Mouse (Mus musculus): Measurements from ENCODE around the gene Tpcn1.

Gene Tpcn1

DNA sequence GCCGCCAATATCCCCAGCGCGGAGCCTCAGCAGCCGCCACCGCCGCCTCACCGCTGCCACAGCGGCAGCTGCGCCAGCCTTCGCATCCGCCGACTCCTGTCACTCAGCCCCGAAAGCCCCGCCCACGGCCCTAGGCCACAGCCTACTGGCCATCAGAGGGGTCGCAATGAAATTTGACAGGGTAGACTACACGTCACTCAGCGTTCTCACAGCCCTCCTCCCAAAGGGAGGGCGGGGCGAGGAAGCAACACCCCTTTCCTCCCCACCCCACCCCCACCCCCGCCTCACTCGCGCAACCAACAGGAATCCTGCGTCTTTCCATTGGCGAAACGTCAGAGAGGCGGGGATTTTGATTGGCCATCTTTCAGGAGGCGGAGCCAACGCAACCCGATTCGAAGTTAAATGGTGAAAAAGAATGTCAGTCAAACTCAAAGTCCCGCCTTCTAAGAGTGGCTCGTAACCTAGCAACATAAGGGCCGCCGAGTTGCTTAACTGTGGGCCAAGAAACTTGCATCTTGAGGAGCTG, at the start of gene Tpcn1, which contains the start of gene Iqcd:
Gene Tpcn1 (minus strand): TSS at position 105 of the 526 bp plus-strand sequence.
Gene Iqcd (plus strand): TSS at position 448 of the 526 bp plus-strand sequence.
- DNase-seq: peak; percentile 99

DNA sequence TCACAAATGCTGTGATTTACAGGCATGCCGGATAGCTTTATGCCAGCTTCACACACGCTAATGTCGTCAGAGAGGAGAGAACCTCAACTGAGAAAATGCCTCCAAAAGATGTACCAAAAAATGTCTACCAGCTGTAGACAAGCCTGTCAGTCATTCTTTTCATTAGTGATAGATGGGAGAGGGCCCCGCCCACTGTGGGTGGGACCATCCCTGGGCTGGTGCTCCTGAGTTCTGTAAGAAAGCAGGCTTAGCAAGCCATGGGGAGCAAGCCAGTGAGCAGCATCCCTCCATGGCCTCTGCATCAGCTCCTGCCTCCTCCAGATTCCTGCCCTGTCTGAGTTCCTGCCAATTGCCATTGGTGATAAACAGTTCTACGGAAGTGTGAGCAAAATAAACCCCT, 47.2 kb upstream of the Tpcn1 start:
- no peak for DNase-seq

DNA sequence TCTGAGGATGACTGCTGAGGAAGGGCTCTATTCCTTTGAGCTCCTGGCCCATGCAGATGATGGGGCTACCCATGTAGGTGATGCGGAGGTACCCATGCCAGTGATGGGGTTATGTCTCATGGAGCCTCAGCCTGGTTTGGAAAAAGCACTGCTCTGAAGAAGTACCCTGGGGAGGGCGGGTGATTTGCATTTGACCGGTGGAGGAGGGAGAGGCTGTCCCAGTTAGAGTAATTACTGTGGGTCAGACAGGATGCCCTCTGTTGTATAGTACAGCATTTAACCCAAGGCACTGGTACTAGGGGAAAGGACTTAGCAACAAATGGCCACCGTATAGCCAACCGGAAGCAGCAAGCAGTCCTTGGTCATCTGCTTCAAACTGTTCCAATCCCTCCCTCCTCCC, 46.4 kb upstream of the Tpcn1 start:
- DNase-seq: no peak

DNA sequence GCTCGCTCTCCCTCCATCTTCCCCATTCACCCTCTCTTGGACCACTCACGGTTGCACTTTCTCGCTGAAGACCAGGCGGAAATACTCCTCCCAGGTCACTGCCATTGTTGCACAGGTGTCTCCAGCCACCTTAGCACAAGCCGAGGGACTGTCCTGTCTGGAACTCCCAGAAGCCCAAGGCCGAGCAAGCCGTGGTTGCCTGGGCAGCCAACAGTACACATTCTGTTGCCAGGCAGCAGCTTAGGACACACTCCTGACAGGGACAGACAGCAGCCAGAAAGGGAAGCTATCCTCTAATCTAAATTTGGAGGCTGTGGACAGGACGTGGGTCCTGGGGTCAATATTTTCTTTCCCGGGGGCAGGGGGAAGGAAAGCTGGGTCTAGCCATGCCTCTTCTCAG, 45.7 kb upstream of the Tpcn1 start, which contains the start of gene Cfap73:
Gene Cfap73 (minus strand): TSS at position 105 of the 400 bp plus-strand sequence.
- no peak for DNase-seq

DNA sequence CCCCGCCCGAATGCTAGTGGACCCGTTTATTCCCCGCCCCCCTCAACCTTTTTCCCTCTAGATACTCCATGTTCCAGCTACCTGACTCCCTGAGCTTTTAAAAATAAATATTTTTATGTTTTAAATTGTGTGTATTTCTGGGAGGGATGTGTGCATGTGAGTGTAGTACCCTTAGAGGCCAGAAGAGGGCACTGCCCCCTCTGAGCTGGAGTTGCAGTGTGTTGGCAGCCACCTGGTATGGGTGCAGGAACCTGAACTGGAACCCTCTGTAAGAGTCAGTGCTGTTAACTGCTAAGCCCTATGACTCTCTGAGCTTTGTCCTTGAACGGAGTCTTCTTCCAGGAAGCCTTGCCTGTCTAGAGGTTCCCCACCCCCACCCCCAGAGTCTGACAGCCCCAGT, 43.4 kb upstream of the Tpcn1 start:
- DNase-seq: no peak

DNA sequence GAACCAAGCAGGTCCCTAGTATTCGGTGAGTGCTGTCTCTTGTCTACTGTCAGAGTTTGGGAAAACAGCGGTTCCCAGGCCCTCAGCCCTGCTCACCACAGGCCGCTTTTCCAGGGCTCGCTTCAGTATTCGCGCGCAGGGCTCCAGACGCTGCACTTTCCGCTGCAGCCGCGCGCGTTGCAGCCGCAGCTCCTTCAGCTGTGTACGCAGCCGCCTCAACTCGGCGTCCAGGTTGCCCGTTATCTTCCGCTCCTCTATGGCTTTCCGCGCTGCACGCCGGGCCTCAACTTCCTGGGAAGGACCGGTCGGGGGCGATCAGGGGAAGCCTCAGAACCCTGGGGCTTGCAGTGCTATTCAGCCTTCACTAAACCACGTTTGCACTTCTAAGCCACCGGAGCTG, 42.7 kb upstream of the Tpcn1 start:
- DNase-seq: peak; percentile 71

DNA sequence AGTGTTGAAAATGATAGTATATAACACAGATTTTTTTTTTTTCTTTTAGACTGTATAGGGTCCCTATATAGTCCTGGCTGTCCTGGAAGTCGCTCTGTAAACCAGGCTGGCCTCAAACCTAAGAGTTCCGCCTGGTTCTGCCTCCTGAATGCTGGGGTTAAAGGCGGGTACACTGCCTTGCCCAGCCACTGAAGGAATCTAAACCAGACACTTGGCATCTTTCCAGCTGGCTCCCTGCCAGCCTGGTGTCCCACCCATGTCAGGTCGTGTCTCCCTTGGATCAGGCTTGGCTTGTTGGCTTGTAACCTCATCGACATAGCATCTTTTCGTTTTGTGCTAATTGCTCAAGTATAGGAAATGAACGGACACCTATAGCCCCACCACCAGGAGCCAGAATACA, 40.2 kb upstream of the Tpcn1 start:
- DNase-seq: no peak

DNA sequence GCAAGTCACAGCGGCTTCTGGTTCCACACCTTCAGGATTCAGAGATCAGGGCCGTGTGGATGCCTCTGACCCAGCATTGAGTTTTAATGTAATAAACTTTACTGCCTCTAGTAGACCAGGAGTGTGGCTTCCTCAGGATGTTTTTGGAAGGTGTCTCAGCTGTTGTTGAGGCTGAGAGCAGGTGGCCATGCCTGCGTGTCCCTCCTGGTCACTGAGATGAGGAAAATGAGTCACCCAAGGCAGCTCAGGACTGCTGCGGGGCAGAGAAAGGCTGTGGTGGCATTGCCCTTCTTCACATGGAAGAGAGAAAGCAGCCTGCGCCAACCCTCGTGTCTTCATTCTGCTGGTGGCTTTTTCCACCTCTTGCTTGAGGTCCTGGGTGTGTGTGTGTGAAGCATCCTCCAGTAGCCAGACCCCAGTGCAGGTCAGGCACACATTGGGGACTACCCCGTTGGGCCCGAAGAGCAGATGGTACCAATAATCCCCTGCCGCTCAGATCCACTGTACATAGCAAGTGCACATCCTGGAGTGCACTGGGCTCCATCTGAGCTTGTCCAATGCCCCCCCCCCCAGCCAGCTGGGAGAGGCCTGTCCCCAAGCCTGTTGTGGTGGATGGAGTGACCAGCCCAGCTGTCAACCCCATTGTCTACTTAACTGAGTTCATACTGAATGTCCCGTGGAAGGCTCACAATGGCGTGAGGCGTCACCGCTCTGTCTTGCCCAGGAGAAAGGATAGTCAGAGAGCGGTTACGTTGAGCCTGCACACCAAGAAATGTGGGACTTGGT, 39.2 kb upstream of the Tpcn1 start:
- DNase-seq: no peak

DNA sequence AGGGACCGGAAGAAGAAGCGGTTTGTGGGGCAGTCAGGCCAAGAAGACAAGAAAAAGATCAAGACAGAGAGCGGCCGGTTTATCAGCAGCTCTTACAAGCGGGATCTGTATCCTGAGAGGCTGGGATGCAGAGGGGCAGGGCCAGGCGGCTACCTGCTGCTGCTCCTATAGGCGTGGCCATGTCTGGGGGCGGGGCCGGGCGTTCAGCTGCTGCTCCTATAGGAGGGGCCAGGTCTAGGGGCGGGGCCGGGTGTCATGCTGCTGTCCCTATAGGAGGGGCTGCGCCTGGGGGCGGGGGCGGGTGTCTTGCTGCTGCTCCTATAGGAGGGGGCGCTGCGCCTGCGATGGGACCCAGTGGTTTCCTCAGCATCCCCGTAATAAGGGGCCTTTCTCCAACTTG, 37.9 kb upstream of the Tpcn1 start:
- peak; percentile 36 for DNase-seq

DNA sequence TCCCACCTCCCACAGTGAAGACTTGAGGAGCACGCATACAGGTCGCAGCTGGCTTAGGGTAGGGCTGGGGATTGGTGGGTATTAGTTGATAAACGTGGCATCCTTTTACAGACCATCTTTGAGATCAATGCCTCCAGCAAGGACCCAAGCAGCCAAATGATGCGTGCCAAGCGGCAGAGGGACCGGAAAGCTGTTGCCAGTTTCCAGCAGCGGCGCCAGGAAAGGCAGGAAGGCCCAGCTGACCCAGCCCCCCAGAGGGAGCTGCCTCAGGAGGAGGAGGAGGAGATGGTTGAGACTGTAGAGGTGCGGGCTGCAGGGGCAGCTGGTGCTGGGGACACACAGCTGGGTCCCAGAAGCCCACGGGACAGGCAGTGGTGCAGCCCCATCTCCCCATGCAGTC, 36.0 kb upstream of the Tpcn1 start:
- no peak for DNase-seq

DNA sequence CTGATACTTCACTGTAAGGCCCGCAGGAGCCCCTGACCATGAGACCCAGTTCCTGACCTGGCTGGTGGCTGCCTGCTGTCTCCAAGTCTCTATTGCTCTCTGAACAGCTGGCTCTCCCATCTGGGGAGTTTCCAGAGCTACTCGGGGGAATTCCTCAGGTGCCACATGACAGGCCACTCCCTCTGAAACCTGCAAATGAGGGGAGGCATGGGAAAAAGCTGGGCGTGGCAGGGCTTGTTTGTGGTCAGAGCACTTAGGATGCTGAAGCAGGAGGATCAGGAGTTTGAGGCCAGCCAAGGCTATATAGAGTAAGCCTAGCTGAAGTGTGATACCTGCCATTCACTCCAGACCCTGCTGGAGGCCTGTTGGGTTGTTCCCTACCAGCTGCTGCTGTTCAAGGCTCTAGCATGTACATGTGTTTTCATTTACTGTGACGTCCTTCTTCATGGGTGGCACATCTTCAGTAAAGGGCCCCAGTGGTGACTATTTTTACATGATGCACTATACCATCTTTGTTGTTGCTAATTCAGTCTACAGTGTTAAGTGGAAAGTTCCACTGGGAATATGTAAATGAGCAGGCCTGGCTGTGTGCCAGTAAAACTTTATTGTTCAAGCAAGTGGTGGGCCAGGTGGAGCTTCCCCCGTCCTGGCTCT, 33.9 kb upstream of the Tpcn1 start:
- DNase-seq: peak; percentile 62

DNA sequence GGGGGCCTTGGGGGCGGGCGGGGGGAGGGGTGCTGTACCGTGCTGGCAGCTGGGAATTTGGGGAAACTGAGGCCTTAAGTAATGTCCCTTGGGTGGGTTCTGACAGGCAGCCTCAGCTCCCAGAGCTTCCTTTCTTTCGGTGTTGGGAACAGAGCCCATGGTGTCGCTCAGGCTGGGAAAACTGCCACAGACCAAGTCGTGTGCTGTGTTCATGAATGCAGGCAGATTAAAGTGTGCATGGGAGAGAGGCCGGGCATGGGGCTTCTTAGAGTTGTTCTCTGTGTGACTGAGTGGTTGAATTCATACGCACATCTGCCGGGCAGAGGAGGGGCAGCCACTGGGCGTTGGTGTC, 33.3 kb upstream of the Tpcn1 start:
- DNase-seq: no peak

DNA sequence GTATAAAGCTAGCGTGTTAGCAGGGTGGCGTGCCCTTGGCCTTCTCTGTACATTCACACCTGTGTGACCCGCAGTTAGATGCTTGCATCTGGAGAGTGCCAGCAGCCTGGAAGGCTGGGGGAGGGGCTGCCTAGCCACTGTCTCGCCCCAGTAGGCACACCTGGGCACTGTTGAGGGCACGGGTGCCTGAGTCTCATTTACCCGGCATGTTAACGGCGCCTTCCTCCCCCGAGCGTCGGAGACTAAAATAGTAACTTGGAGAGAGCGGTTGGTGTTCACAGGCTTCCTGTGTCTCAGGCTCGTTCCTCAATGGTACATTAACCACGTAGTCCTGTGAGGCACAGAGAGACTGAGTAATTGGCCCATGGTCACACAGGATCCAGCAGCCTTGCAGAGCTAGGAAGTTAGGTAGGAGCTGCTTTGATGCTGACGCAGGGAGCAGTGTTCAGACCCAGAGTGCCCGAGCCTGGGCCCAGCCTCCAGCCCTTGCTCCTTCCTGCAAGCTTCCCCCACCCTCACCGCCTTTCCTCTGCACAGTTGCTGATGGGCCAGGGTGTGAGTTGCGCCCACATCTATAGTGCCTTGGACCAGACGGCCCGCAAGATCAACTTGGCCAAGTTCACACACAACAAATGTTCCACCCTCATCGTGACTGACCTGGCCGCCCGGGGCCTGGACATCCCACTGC, 32.7 kb upstream of the Tpcn1 start:
- peak; percentile 90 for DNase-seq

DNA sequence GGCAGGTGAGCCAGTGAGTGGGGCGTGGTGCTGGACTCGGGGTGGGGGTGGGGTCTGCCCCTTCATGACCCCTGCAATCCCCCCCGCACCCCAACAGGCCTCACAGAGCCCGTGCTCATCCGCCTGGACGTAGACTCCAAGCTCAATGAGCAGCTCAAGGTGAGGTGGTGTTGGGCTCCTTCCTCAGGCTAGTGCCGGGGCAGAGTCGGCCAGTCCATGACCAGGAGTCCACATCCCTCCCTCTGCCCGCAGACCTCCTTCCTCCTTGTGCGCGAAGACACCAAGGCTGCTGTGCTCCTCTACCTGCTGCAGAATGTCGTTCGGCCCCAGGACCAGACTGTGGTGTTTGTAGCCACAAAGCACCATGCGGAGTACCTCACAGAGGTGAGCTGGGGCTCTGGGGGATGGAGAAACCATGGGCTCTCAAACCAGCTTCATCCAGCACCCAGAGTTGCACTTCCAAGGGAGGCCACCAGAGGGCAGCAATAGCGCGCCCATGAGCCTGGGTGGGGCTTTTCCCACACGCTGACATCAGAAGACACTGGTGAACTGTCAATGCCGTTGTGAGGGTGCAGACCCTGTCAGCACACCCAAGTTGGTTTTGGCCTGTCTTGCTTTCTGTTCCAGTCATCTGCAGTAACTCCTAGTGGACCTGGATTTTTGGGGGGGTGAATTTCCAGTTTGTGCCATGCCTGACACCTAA, 32.1 kb upstream of the Tpcn1 start:
- DNase-seq: peak; percentile 97

DNA sequence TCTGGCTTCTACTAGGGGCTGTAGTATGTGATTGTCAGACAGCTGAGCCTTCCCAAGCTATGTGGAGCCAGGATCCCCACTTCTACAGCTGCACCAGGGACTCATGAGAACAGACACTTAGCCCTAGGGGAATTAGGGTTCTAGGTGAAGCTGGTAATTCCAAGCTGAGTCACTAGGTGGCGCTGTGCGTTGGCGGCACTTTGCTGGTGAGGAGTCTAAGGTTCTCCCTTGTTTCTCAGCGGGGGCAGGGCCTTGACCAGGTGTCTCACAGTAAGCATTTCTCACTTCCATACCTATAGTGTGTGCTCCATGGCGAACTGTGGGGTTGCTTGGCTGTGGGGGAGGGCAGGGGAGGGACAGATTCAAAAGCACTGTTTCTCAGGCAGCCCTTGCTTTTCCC, 30.7 kb upstream of the Tpcn1 start:
- peak; percentile 87 for DNase-seq

DNA sequence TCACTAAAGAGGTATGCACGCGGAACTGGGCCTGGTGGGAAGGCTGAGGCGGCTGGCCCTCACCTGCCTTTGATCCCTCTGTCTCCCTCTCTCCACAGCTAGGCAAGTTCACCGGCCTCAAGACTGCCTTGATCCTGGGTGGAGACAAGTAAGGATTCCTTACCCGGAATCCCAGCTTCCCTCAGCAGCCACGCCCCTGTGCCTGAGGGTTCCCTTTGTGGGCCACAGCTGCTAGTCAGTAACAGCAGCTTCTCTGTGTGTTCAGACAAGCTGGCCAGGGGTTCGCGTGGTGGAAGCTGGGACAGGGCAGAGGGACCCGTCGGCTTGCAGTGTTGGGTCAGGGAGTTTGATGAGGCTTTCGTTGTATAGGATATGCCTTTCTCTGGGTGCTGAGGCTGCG, 30.3 kb upstream of the Tpcn1 start:
- DNase-seq: no peak

DNA sequence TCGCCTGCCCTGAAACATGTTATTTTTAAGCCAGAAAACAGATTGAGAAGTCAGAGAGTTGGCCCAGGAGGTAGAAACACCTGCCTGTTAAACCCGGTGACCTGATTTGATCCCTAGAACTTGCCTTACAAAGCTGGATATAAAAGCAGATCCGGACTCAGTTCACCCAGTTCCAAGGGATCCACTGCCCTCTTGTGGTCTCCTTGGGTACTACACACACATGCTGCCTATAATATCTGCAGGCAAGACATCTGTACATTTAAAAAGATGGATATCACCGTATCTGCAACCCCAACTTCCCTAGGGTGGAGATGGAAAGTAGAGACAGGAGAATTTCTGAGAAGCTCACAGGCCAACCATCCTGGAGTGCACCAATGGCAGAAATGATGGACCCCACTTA, 27.4 kb upstream of the Tpcn1 start:
- peak; percentile 53 for DNase-seq

DNA sequence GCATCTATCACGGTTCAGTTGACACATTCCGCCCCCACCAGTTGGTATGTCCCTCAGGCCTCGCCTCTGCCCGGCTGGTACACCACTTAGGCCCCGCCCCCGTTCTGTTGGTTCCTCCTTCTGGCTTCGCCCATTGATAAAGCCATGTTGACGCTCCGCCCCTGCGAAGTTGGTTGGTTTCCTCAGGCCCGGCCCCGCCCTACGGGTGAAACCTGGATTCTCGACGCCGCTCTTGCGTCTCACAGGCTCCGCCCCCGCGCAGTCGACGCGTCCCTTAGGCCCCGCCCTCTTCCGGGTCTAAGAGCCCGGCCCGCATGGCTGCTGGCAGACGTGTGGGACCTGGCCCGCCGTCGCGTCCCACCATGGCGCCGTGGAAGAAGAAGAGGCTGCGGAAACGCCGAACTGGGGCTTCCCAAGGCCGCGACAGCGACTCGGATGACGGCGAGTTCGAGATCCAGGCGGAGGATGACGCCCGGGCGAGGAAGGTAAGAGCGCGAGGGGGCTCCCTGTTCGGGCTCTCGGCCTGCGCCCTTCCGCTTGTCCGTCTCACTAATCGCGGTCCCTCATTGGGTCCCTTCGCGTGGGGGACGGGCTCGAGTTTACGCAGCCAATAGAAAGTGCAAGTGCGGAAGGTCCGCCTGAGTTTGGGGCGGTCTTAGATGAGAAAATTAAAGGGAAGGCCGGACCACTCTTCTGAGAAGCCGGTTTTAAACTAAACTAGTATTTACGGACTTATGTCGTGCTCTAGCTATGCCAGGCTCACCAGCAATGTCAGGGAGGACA, 24.5 kb upstream of the Tpcn1 start:
- DNase-seq: peak; percentile 100

DNA sequence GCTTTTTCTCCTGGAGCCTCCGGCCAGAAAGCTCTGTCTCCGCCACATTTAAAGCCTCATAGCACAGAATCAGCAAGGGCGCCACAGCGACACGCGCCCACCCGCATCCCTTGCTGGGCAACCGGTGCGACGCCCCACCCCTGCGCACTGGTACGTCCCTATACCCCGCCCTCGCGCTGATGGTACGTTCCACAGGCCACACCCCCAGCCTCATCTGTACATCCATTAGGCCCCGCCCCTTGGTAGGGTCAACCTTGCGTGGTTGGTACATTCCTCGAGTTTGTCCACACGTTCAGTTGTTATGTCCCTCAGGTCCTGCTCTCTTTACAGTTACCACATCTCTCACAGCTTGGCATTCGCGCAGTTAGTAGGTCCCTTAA, 24.0 kb upstream of the Tpcn1 start, which contains the start of the genes Rita1 and Ddx54:
Gene Rita1 (minus strand): TSS at position 148 of the 380 bp plus-strand sequence.
Gene Ddx54 (plus strand): TSS at position 298 of the 380 bp plus-strand sequence.
- peak; percentile 99 for DNase-seq

DNA sequence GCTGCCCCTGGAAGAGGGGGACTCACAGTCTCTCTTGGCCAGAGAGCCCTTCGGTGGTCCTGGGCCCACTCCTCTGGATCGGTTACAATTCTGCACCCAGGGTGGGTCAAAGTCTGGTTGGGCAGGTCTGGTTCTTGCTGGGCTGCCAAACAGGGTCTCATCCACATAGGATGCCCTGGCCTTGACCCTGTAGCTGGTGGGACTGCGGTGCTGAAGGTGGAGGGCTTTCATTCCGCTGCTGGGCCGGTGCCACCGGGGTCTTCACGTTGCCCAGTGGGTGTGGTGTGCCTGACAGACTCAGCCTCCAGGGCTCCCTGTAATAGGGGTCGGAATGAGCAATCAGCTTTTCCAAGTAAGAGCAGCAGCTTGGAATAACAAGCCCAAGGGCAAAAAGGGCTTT, 22.9 kb upstream of the Tpcn1 start:
- DNase-seq: no peak

DNA sequence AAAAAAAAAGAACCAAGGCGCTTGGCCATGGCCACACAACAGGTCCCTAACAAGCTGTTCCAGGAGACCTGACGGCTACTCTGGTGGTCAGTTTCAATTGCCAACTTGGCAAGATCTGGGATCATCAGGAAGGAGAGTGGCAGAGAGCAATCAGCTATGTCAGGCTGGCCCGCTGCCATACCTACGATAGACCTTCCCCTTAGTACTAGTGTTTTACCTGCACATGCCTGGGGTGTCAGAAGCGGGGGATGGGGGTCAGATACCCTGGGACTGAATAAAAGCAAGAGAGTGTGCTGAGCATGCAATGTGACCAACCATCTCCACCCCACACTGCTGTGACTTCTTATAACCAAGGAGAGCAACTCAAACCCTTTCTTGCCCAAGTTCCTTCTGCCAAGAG, 22.4 kb upstream of the Tpcn1 start:
- no peak for DNase-seq

DNA sequence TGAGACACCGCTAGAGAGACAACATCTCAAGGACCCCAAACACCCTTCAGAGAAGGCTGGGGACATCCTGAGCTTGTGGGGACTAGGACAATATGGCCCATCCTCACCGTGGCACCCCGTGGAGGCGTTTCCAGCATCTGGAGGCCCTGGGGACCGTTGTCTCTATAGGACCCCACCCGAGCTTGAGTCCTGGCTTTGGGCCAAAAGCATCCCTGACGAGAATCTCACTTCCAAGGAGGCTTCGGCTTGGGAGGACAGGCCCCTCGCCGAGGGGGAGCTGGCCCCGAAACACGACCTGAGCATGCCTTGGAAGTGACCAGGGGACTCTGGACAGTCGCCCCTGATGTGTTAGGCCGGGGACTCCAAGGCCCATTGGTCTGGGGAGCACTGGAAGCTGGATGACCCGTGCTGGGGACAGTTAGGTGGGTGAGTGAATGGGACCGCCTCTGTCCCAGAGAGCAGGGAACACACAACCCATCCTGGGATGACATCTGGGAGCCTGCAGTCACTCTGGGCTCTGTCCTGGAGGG, 20.8 kb upstream of the Tpcn1 start:
- DNase-seq: no peak
